Mouse (Mus musculus) olfactory bulb, adult 2 months (tissue): ENCODE measurements around the gene Acacb. TPM values are rescaled to one million over a fixed set of nuclear protein-coding genes. Genes with fewer than 3 reads are reported as not detected.
A peak's percentile ranks its signal among the peaks of the same experiment; 100 is the strongest.

Experiments used
- H3K27ac ChIP-seq: fragments of 200-500 bp; 2 replicates; pipeline ENCODE4 v1.5.1; 2012; ENCODE audit warnings: low read depth, low read length; ENCODE audit not compliant: insufficient read depth
- H3K4me1 ChIP-seq: fragments of 200-500 bp; 2 replicates; pipeline ENCODE4 v1.6.1; 2012; ENCODE audit warnings: low read length; ENCODE audit not compliant: control insufficient read depth, insufficient read depth
- H3K4me3 ChIP-seq: fragments of 200-500 bp; 2 replicates; pipeline ENCODE4 v1.5.1; 2012; ENCODE audit warnings: mild to moderate bottlenecking, low read depth, low read length, moderate library complexity; ENCODE audit not compliant: insufficient read depth
- CTCF ChIP-seq: fragments of 200-500 bp; IDR thresholded peaks from 2 replicates; pipeline ENCODE4 v1.5.1; 2012; ENCODE audit warnings: low read depth, mild to moderate bottlenecking, low read length, moderate library complexity; ENCODE audit not compliant: insufficient read depth
- POLR2A ChIP-seq: fragments of 200-500 bp; IDR thresholded peaks from 2 replicates; pipeline ENCODE4 v1.6.1; 2012; ENCODE audit warnings: mild to moderate bottlenecking, low read depth, low read length, moderate library complexity; ENCODE audit not compliant: insufficient read depth
- WGBS: fragments of 180-500 bp; shearing (Covaris S2); methylation state at CpG from one replicate; pipeline ENCODE4 v1.1.7; 2018; 5-methylcytosine and 5-hydroxymethylcytosine counted together
- polyA plus RNA-seq: library from polyadenylated mRNA; stranded (reverse); fragments of >200 nt; gene quantifications from 2 replicates; pipeline ENCODE4 v1.2.4, GENCODE M21; 2012; ENCODE audit warnings: low replicate concordance; ENCODE audit not compliant: missing spikeins, insufficient read depth, insufficient read length

The Acacb gene
- polyA plus RNA-seq, 1 experiment, result not detected

- WGBS, result 92% methylated on average over 14 of the region's 14 CpGs
- no peak overlapping the region for H3K27ac ChIP-seq
- TF ChIP-seq POLR2A (no peak), CTCF (no peak)
- H3K4me1 ChIP-seq, result no peaks in the 10 kb centered on the region
- H3K4me3 ChIP-seq, result no peak overlapping the region
Measured at GRCm38 (mm10) chr5:114218771-114219170, 72.4 kb downstream of the Acacb start.

GRCm38 (mm10) chr5:114226051-114226450 lies 79.7 kb downstream of the Acacb start:
- no peak overlapping the region for H3K27ac ChIP-seq
- WGBS, result 96% methylated on average over 7 of the region's 7 CpGs
- H3K4me3 ChIP-seq, result no peak overlapping the region
- no peaks in the 10 kb centered on the region for H3K4me1 ChIP-seq
- TF ChIP-seq CTCF (no peak), POLR2A (no peak)

DNA sequence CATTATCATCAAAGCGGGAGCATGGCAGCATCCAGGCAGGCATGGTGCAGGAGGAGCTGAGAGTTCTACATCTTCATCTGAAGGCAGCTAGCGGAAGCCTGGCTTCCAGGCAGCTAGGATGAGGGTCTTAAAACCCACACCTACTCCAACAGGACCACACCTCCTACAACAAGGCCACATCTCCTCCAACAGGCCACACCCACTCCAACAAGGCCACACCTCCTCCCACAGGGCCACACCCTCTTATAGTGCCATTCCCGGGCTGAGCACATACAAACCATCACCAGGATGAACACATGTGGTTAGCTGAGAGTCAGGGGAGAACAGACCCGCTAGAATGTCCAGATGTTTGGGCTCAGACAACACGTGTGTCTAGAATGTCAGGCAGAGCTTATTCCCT lies 82.6 kb downstream of the Acacb start:
- Histone ChIP-seq H3K4me1 (no peaks in the 10 kb centered on the region), H3K27ac (no peak overlapping the region), H3K4me3 (no peak overlapping the region)
- TF ChIP-seq POLR2A, result no peak
- TF ChIP-seq CTCF, result no peak
- 89% methylated on average over 5 of the region's 5 CpGs for WGBS

DNA sequence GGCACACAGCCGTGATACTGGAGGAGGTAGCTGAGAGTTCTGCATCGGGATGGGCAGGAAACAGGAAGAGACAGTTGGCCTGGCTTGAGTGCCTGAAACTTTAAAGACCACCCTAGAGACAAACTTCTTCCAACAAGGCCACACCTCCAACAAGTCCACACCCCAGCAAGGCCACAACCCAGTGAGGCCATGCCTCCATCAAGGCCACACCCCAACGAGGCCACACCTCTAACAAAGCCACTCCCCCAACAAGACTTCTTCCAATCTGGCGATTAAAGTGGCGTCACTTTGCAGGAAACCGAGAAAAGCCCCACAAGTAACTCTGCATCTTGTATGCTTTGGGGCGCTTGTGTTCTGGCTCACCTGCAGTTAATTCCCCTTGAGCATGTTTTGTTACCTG lies 92.6 kb downstream of the Acacb start:
- 41% methylated on average over 7 of the region's 7 CpGs for WGBS
- H3K4me1 ChIP-seq, result no peaks in the 10 kb centered on the region
- H3K4me3 ChIP-seq, result no peak overlapping the region
- no peak overlapping the region for H3K27ac ChIP-seq
- no peak for TF ChIP-seq POLR2A

DNA sequence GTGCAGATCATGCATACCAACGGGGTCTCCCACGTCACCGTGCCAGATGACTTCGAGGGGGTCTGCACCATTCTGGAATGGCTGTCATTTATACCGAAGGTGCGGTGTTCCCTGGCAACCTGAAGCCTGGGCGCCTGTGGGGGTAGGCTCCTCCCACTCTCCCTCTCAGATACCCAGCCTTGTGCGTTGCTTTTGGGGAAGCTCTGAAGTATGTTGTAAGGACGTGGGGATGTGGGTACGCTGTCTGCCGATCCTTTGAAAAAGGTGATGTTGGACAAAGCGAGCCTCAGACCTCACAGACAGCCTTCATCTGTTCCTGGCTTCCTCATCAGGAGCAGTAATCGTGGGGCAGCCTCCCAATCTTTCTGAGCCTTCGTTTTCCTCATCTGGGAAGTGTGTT lies 93.4 kb downstream of the Acacb start:
- no peak overlapping the region for H3K4me3 ChIP-seq
- TF ChIP-seq POLR2A, result no peak
- H3K4me1 ChIP-seq, result no peaks in the 10 kb centered on the region
- WGBS, result 52% methylated on average over 14 of the region's 14 CpGs
- H3K27ac ChIP-seq, result no peak overlapping the region

DNA sequence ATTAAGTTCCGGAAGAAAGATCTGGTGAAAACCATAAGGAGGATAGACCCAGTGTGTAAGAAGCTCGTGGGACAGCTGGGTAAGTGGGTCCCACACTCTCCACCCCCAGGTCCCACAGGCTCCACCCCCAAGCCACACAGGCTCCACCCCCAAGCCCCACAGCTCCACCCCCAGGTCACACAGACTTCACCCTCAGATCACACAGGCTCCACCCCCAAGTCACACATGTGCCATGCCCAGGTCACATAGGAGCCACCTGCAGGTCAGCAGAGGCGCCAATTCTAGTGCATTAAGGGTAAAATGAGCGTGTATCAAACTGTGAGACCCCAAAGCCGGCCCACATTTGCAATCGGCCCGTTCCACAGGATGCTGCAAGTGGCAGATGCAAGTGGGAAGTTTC lies 100.1 kb downstream of the Acacb start:
- H3K27ac ChIP-seq, result no peak overlapping the region
- peaks cover 4% of the 10 kb centered on the region; the same call in 1 of the 2 replicates for H3K4me1 ChIP-seq
- no peak overlapping the region for H3K4me3 ChIP-seq
- 84% methylated on average over 7 of the region's 7 CpGs for WGBS
- TF ChIP-seq POLR2A, result no peak
- TF ChIP-seq CTCF, result no peak

- Histone ChIP-seq H3K4me3 (no peak overlapping the region), H3K4me1 (peaks cover 4% of the 10 kb centered on the region; the same call in 1 of the 2 replicates), H3K27ac (no peak overlapping the region)
- WGBS, result 12% methylated on average over 14 of the region's 14 CpGs
- TF ChIP-seq POLR2A (no peak), CTCF (peak; percentile 86)
Measured at GRCm38 (mm10) chr5:114248174-114248589, 101.8 kb downstream of the Acacb start.

- WGBS, result 83% methylated on average over 10 of the region's 10 CpGs
- H3K4me1 ChIP-seq, result peaks cover 12% of the 10 kb centered on the region
- TF ChIP-seq POLR2A (no peak), CTCF (no peak)
- no peak overlapping the region for H3K27ac ChIP-seq
- H3K4me3 ChIP-seq, result no peak overlapping the region
Measured at GRCm38 (mm10) chr5:114259495-114259894, 113.2 kb downstream of the Acacb start.

GRCm38 (mm10) chr5:114261494-114261893 lies 115.2 kb downstream of the Acacb start:
- H3K4me3 ChIP-seq, result no peak overlapping the region
- no peak for TF ChIP-seq POLR2A
- no peak for TF ChIP-seq CTCF

DNA sequence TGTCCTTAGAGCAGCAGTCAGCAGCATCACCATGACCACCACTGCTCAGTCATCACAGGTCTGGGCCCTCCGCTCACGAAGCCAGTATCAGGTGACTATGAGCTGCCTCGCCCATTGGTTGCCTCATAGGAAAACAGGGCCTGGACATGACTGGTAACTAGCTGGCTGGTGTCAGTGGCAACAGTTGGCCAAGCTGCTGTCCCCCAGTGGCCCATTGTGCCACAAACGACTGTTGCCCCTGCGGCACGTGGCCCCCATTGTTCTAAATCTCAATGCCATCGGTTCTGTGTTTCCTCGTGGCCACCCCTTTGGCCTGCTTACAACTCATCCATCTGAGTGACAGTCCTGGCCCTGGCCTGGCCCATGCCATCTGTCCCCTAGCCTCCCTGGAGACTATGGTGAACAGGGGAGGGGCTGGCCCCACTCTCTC lies 117.7 kb downstream of the Acacb start:
- Histone ChIP-seq H3K27ac (no peak overlapping the region), H3K4me3 (no peak overlapping the region), H3K4me1 (peaks cover 9% of the 10 kb centered on the region)
- WGBS, result 65% methylated on average over 8 of the region's 8 CpGs
- TF ChIP-seq POLR2A (no peak), CTCF (no peak)

More at GRCm38 (mm10) chr5:114261494-114261893, 115.2 kb downstream of the Acacb start:
- Histone ChIP-seq H3K4me1 (peaks cover 3% of the 10 kb centered on the region; the same call in 1 of the 2 replicates), H3K27ac (no peak overlapping the region)

DNA sequence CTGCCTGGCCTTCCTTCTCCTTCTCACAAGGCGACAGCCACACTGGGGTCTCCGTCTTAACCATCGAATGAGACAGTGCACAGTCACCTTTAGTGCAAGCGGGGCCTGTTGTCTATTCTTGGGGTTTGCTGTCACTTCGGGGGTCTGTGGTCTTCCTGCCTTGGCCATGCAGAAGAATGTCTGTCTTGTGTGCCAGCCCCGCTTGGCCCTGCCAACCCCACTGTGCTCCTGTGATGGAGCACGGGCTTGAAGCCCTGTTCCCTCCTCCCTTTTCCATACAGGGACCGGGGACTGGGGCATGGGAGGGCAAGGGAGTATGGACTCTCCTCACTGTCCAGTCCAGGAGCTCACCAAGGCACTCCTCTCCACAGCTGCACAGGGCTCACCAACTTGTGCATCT lies 118.5 kb downstream of the Acacb start:
- Histone ChIP-seq H3K4me1 (peaks cover 16% of the 10 kb centered on the region), H3K4me3 (no peak overlapping the region), H3K27ac (no peak overlapping the region)
- 78% methylated on average over 8 of the region's 8 CpGs for WGBS
- no peak for TF ChIP-seq CTCF
- no peak for TF ChIP-seq POLR2A
